Mouse (Mus musculus) liver, adult 2 months (tissue): ENCODE measurements around the gene Ubxn2a.

Experiments used
- CTCF ChIP-seq: fragments of 200-500 bp; IDR thresholded peaks from 2 replicates; pipeline ENCODE4 v1.5.1; 2011; ENCODE audit warnings: low read depth, low read length, control low read depth
- POLR2A ChIP-seq: fragments of 200-500 bp; IDR thresholded peaks from 2 replicates; pipeline ENCODE4 v1.6.1; 2011; ENCODE audit warnings: low read length, control low read depth; ENCODE audit not compliant: insufficient read depth; ENCODE audit errors: extremely low read depth

- TF ChIP-seq CTCF (no peak), POLR2A (no peak)
Observed at GRCm38 (mm10) chr12:4889251-4889650, 18.3 kb downstream of the Ubxn2a start.
